Mouse (Mus musculus): ENCODE measurements at regions not wholly inside any gene's neighbourhood (a gene's known extent, or its start where the extent isn't known, plus 50 kb on each side); places are given as distances from the start of the nearest gene placed in this dataset.

GRCm38 (mm10) chr4:152663069-152663468 is 185.4 kb upstream of the Kcnab2 start:
- Histone ChIP-seq H3K9ac (ENCODE audit: control insufficient read depth, low read depth, low read length, poor library complexity, severe bottlenecking) (no peak overlapping the region), H3K27me3 (ENCODE audit: control insufficient read depth in 1 of 2, insufficient read depth in 2 of 2, low read length in 2 of 2) (no peaks in the 10 kb centered on the region), H3K27ac (ENCODE audit: control insufficient read depth, low read depth, low read length) (no peak overlapping the region), H3K4me1 (ENCODE audit: control insufficient read depth in 1 of 2, insufficient read depth in 2 of 2, low read length in 2 of 2) (no peaks in the 10 kb centered on the region), H3K36me3 (ENCODE audit: control insufficient read depth in 1 of 2, insufficient read depth in 2 of 2, low read length in 2 of 2) (no peaks in the 10 kb centered on the region), H3K9me3 (replicated peaks; ENCODE audit: insufficient read depth, low read length) (no peaks in the 10 kb centered on the region), H3K4me3 (ENCODE audit: control insufficient read depth in 1 of 2, insufficient read depth in 1 of 2, low read depth in 2 of 2, low read length in 2 of 2) (no peak overlapping the region), H3K79me2 (ENCODE audit: control insufficient read depth, insufficient read depth, low read length, poor library complexity) (no peaks in the 10 kb centered on the region)
- no peak for TF ChIP-seq ZNF384 (IDR thresholded peaks at IDR 0.05; ENCODE audit: low read depth, low read length)
- TF ChIP-seq CHD1 (IDR thresholded peaks at IDR 0.05; ENCODE audit: low read depth, low read length) = no peak
- no peak for TF ChIP-seq NELFE (IDR thresholded peaks at IDR 0.05; ENCODE audit: low read depth, low read length)
- TF ChIP-seq MAFK (IDR thresholded peaks at IDR 0.05; ENCODE audit: borderline replicate concordance, low read depth, low read length) = no peak
- 0 out of 6 replicates have a peak, but pooled peaks of 1 of the 3 experiments have one; percentile 15 for TF ChIP-seq CTCF (IDR thresholded peaks at IDR 0.05 in 2 of 3, conservative IDR thresholded peaks at IDR 0.05 in 1 of 3; ENCODE audit: control insufficient read depth in 1 of 3, insufficient read depth in 1 of 3, low read depth in 2 of 3, low read length in 3 of 3, poor library complexity in 1 of 3, severe bottlenecking in 1 of 3)
- TF ChIP-seq UBTF (IDR thresholded peaks at IDR 0.05; ENCODE audit: borderline replicate concordance, insufficient read depth, low read depth, low read length) = no peak
- peak; percentile 4 for DNase-seq (ENCODE audit: low read depth, low spot score)

- no peaks in the 10 kb centered on the region for H3K36me3 ChIP-seq (ENCODE audit: control insufficient read depth in 1 of 2, insufficient read depth in 2 of 2, low read length in 2 of 2)
- no peaks in the 10 kb centered on the region for H3K9me3 ChIP-seq (replicated peaks; ENCODE audit: insufficient read depth, low read length)
- H3K4me1 ChIP-seq (ENCODE audit: control insufficient read depth in 1 of 2, insufficient read depth in 2 of 2, low read length in 2 of 2) = no peaks in the 10 kb centered on the region
- no peak for DNase-seq (ENCODE audit: low read depth, low spot score)
- TF ChIP-seq MAFK (IDR thresholded peaks at IDR 0.05; ENCODE audit: borderline replicate concordance, low read depth, low read length) (no peak), POLR2AphosphoS2 (IDR thresholded peaks at IDR 0.05; ENCODE audit: low read length) (no peak), MEF2A (IDR thresholded peaks at IDR 0.05; ENCODE audit: extremely low read depth, insufficient replicate concordance, low read depth, low read length, poor library complexity, severe bottlenecking) (no peak), JUND (IDR thresholded peaks at IDR 0.05; ENCODE audit: low read depth, low read length) (no peak), EP300 (IDR thresholded peaks at IDR 0.05; ENCODE audit: low read depth in 1 of 2, low read length in 2 of 2) (no peak), TAL1 (IDR thresholded peaks at IDR 0.05; ENCODE audit: low read length) (no peak), ZKSCAN1 (IDR thresholded peaks at IDR 0.05; ENCODE audit: low read depth, low read length) (no peak), ZMIZ1 (IDR thresholded peaks at IDR 0.05; ENCODE audit: low read depth, low read length) (no peak), MXI1 (IDR thresholded peaks at IDR 0.05; ENCODE audit: low read depth, low read length) (no peak), ZNF384 (IDR thresholded peaks at IDR 0.05; ENCODE audit: low read depth, low read length) (no peak), TBP (IDR thresholded peaks at IDR 0.05; ENCODE audit: low read depth, low read length) (no peak), GATA1 (IDR thresholded peaks at IDR 0.05; ENCODE audit: low read depth, low read length) (no peak), KAT2A (conservative IDR thresholded peaks at IDR 0.05; ENCODE audit: low read depth, low read length) (no peak), MYC (IDR thresholded peaks at IDR 0.05; ENCODE audit: low read depth, low read length) (no peak), GABPA (IDR thresholded peaks at IDR 0.05; ENCODE audit: low read depth, low read length) (no peak), MYB (IDR thresholded peaks at IDR 0.05; ENCODE audit: low read depth, low read length) (no peak), ZC3H11A (IDR thresholded peaks at IDR 0.05; ENCODE audit: low read depth, low read length) (no peak), E2F4 (IDR thresholded peaks at IDR 0.05; ENCODE audit: borderline replicate concordance, low read depth, low read length) (no peak)
- H3K27me3 ChIP-seq (ENCODE audit: control insufficient read depth in 1 of 2, insufficient read depth in 2 of 2, low read length in 2 of 2) = no peaks in the 10 kb centered on the region
- H3K9ac ChIP-seq (ENCODE audit: control insufficient read depth, low read depth, low read length, poor library complexity, severe bottlenecking) = no peak overlapping the region
- H3K4me3 ChIP-seq (ENCODE audit: control insufficient read depth in 1 of 2, insufficient read depth in 1 of 2, low read depth in 2 of 2, low read length in 2 of 2) = no peak overlapping the region
- H3K27ac ChIP-seq (ENCODE audit: control insufficient read depth, low read depth, low read length) = no peak overlapping the region
- no peaks in the 10 kb centered on the region for H3K79me2 ChIP-seq (ENCODE audit: control insufficient read depth, insufficient read depth, low read length, poor library complexity)
Observed at GRCm38 (mm10) chr4:152662439-152662838, 184.8 kb upstream of the Kcnab2 start.
